Mouse (Mus musculus): ENCODE data around the gene Itpr1.

- TF ChIP-seq POLR2A (IDR thresholded peaks at IDR 0.05; ENCODE audit: extremely low read depth, insufficient read depth, low read length): no peak
- TF ChIP-seq CTCF (IDR thresholded peaks at IDR 0.05; ENCODE audit: low read depth, low read length): no peak; the same call in 1 of the 2 replicates
Observed at GRCm38 (mm10) chr6:108231892-108232710, 19.2 kb downstream of the Itpr1 start.
